Mouse (Mus musculus) forebrain, embryonic 10.5 days (tissue): ENCODE measurements at regions not wholly inside any gene's neighbourhood (a gene's known extent, or its start where the extent isn't known, plus 50 kb on each side); places are given as distances from the start of the nearest gene placed in this dataset.

Experiments
- DNase-seq: peaks from one replicate; pipeline ENCODE4 v3.0.0-alpha.2; 2017; ENCODE audit warnings: low spot score; ENCODE audit errors: extremely low spot score
- H3K27ac ChIP-seq: fragments of 300-500 bp; sonication (generic); 2 replicates; pipeline ENCODE4 v1.5.1; 2016; ENCODE audit warnings: mild to moderate bottlenecking
- H3K27me3 ChIP-seq: fragments of 300-500 bp; sonication (generic); 2 replicates; pipeline ENCODE4 v1.6.1; 2016; ENCODE audit warnings: mild to moderate bottlenecking; ENCODE audit not compliant: poor library complexity, severe bottlenecking
- H3K36me3 ChIP-seq: fragments of 300-500 bp; sonication (generic); replicated peaks from 2 replicates; pipeline ENCODE4 v1.6.1; 2016; ENCODE audit warnings: mild to moderate bottlenecking, moderate library complexity
- H3K4me1 ChIP-seq: fragments of 300-500 bp; sonication (generic); 2 replicates; pipeline ENCODE4 v1.6.1; 2016
- H3K4me3 ChIP-seq: fragments of 300-500 bp; sonication (generic); 2 replicates; pipeline ENCODE4 v1.5.1; 2016; ENCODE audit warnings: mild to moderate bottlenecking, moderate library complexity
- H3K9me3 ChIP-seq: fragments of 300-500 bp; sonication (generic); 2 replicates; pipeline ENCODE4 v1.6.1; 2016; ENCODE audit warnings: mild to moderate bottlenecking, moderate library complexity
- WGBS: fragments of 180-500 bp; shearing (Covaris S2); methylation state at CpG from one replicate; pipeline ENCODE4 v1.1.7; 2016; 5-methylcytosine and 5-hydroxymethylcytosine counted together

DNA sequence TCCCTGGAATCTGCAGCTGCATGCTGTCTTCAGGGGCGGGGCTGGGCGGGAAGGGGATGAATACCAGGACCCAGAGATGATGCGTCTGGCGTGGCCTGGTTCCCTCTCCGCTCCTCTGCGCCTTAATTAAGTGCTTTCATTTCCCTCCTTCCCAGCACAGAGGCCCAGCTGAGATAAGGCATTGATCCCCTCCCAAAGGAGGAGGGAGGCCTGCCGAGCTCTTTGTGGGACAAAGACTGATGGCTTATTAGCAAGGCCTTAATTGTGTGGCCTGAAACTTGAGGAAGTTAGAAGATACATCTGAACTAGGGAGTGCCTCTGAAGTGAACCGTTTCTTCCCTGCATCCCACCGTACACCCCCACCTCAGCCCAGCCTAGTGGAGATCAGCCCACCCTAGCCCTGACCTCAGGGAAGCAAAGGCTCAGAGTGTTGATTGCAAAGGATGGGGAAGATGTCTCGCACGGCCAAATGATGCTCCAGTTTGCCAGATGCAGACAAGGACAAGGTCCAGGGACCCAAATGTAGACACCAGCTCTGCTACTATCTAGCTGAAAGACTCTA is 102.0 kb upstream of the Csf3r start:
- Histone ChIP-seq H3K36me3 (no peaks in the 10 kb centered on the region), H3K4me3 (peak overlapping the region; percentile 41), H3K27ac (peak overlapping the region; percentile 82), H3K27me3 (peaks cover 87% of the 10 kb centered on the region), H3K4me1 (peaks cover 48% of the 10 kb centered on the region), H3K9me3 (no peaks in the 10 kb centered on the region)
- peak; percentile 47 for DNase-seq
- 9% methylated on average over 11 of the region's 11 CpGs for WGBS

DNA sequence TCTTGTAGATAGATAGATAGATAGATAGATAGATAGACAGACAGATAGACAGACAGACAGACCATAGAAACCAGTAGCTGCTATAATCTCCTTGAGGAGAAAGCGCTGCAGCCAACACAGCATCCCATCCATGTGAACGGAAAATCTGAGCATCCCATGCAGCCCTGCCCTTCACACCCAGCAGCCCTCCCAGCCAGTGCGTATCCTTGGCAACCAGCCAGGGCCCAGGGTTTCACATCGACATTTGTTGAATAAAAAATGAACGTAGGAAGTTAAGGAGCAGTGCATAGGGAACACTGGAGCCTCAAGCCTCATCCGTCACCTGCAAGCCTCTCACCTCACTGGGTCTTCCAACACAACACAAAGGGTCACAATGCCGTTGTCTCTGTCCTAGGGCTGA is 101.1 kb upstream of the Csf3r start:
- H3K9me3 ChIP-seq: no peaks in the 10 kb centered on the region
- H3K4me1 ChIP-seq: peaks cover 47% of the 10 kb centered on the region
- H3K4me3 ChIP-seq: no peak overlapping the region
- WGBS: 47% methylated on average over 7 of the region's 7 CpGs
- peak overlapping the region; percentile 82; the same call in 1 of the 2 replicates for H3K27ac ChIP-seq
- H3K36me3 ChIP-seq: no peaks in the 10 kb centered on the region
- H3K27me3 ChIP-seq: peaks cover 87% of the 10 kb centered on the region
- DNase-seq: peak; percentile 27

DNA sequence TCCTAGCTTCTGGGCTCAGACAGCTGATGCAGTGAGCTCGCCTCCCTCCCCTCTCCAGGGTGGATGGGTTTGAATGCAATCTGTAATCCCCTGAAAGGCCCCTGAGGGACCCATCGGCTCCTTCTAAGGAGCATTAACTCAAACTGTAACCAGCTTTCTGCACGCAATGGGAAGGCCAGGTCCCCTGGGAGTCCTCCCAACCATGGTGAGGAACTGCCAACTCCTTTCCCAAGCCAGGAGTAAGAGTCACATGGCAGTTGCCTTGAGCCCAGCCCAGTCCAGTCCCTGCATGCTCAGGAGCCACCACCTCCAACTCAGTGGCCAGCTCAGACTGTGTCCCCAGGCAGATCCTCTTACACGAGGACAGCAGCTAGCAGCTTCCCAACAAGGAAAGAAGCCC is 96.2 kb upstream of the Csf3r start:
- DNase-seq: no peak
- peaks cover 44% of the 10 kb centered on the region for H3K4me1 ChIP-seq
- 32% methylated on average over 4 of the region's 4 CpGs for WGBS
- H3K27me3 ChIP-seq: peaks cover 85% of the 10 kb centered on the region
- no peak overlapping the region for H3K27ac ChIP-seq
- no peaks in the 10 kb centered on the region for H3K36me3 ChIP-seq
- no peak overlapping the region for H3K4me3 ChIP-seq
- no peaks in the 10 kb centered on the region for H3K9me3 ChIP-seq

DNA sequence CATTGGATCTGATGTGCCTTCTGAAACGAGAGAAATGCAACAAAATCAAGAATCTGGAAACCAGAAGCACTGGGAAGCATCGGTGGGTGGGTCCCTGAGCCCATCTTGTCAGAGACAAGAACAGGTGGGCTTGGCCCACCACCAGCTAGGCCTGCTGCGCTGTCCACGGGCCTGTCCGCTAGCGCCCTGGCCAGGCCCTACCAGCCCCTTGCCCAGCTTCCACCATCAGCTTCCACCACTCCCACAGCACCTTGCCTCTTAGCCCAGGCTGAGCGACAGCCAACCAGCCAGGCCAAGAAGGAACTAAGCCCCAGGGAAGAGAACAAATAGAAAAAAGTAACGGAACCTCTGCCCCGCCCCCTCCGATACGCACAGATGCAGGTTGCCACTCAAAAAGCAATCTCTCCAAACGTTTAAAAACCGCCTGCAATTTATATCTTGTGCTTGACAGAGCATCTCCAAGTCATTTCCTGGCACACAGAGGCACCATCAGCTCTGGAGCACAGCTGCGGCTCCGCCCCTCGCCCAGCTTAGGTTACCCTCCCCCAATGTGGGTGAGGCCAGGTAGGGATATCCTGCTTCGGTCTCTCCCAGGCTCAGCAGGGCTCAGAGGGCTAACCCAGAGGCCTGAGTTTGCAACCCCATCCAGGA is 95.1 kb upstream of the Csf3r start:
- WGBS: 72% methylated on average over 17 of the region's 17 CpGs
- no peak for DNase-seq
- Histone ChIP-seq H3K27ac (no peak overlapping the region), H3K9me3 (no peaks in the 10 kb centered on the region), H3K36me3 (no peaks in the 10 kb centered on the region), H3K4me3 (no peak overlapping the region), H3K4me1 (peaks cover 47% of the 10 kb centered on the region), H3K27me3 (peaks cover 83% of the 10 kb centered on the region)

DNA sequence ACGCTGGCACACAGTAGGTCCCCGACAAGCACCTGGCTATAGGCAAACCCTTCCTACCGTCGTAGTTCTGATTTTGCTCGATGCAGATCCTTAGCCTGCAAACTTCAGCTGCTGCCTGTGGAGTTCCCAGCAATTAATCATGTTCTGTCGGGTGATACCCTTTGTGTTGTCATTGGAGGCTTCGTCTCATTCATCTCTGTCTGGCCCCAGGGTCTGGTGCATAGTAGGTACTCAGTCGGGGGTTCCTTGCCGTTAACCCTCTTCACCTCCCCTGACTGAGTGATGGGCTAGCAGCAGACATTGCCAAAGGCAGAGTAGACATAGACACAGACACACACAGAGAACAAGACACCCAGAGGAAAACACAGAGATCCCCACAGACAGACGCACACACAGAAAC is 93.6 kb upstream of the Csf3r start:
- H3K4me3 ChIP-seq: no peak overlapping the region
- no peaks in the 10 kb centered on the region for H3K9me3 ChIP-seq
- H3K27ac ChIP-seq: no peak overlapping the region
- H3K36me3 ChIP-seq: no peaks in the 10 kb centered on the region
- 71% methylated on average over 10 of the region's 10 CpGs for WGBS
- no peak for DNase-seq
- H3K27me3 ChIP-seq: peaks cover 69% of the 10 kb centered on the region
- peaks cover 43% of the 10 kb centered on the region for H3K4me1 ChIP-seq

DNA sequence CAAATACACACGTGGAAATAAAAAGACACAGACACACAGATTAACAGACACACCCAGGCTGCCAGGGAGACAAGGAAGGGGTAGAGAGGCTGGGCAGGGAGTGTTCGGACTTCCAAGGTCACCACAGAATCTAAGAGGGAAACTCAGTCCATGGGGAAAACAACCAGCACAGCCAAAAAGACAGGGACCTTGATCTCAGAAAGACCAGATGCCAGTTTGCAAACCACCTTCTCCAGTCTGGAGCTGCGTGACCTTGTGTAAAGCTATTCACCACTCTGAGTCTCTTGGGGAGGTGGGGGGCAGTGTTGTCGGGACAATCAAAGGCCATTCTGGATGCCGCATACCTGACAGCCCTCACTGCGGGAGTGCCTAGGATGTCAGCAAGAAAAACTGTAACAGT is 93.0 kb upstream of the Csf3r start:
- H3K27ac ChIP-seq: no peak overlapping the region
- H3K4me3 ChIP-seq: no peak overlapping the region
- DNase-seq: no peak
- peaks cover 43% of the 10 kb centered on the region for H3K4me1 ChIP-seq
- H3K9me3 ChIP-seq: no peaks in the 10 kb centered on the region
- H3K27me3 ChIP-seq: peaks cover 64% of the 10 kb centered on the region
- 78% methylated on average over 6 of the region's 6 CpGs for WGBS
- no peaks in the 10 kb centered on the region for H3K36me3 ChIP-seq

DNA sequence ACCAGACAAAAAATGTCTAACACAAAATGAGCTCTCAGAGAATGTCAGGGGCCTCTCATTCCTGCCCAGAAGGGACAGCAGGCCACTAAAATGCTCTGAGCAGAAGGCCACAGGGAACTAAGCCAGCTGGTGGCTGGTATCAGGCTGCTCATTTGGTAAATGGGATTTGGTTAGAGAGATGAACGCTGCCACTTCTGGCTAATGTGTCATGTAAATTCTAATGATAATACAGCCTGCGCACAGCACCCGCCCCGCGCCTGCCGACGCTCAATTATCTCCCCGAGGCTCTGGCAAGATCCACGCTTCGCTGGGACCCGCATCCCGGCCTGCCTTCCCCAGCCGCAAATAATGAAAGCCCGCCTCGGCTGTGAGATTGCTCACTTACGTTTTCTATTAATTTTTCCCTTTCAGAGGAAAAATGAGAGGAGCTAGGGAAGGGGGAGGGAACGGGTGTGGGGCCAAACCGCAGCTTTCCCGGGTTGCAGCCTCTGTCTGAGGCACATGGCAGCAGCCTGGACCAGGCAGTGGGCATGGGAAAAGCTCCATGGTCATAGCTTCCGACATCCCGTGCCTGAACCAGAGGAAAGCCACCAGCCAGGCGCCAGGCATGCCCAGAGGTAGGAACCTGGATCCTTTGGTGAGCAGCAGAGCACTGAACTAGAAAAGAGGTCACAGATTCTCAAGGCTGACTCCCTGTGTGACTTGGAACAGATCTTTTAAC is 92.2 kb upstream of the Csf3r start:
- H3K4me3 ChIP-seq: no peak overlapping the region
- no peaks in the 10 kb centered on the region for H3K36me3 ChIP-seq
- DNase-seq: no peak
- 0 out of 2 replicates have a peak overlapping the region, but pooled peaks have one; percentile 31 for H3K27ac ChIP-seq
- WGBS: 79% methylated on average over 22 of the region's 22 CpGs
- peaks cover 58% of the 10 kb centered on the region for H3K27me3 ChIP-seq
- peaks cover 43% of the 10 kb centered on the region for H3K4me1 ChIP-seq
- no peaks in the 10 kb centered on the region for H3K9me3 ChIP-seq

DNA sequence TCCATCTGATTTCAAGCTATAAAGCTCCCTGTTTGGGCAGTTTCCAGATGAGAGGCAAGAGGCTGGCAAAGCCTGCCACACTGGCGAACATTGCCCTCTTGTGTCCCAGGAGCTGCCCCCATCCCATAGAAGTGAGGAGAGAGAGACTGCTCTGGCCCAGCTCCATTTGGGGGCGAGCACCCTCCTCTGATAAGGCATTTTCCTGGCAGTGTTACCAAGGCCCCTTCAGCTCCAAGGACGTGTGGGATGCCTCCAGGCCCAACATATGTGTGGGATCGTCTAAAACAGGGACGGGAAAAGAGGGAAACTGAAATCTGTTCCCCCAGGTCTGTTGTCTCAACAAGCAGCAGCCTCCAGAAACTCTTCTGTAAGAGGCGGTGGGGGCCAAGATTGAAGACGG is 88.0 kb upstream of the Csf3r start:
- Histone ChIP-seq H3K4me3 (no peak overlapping the region), H3K4me1 (peaks cover 30% of the 10 kb centered on the region), H3K27ac (no peak overlapping the region), H3K27me3 (peaks cover 28% of the 10 kb centered on the region), H3K9me3 (no peaks in the 10 kb centered on the region), H3K36me3 (no peaks in the 10 kb centered on the region)
- 68% methylated on average over 7 of the region's 7 CpGs for WGBS
- DNase-seq: no peak

DNA sequence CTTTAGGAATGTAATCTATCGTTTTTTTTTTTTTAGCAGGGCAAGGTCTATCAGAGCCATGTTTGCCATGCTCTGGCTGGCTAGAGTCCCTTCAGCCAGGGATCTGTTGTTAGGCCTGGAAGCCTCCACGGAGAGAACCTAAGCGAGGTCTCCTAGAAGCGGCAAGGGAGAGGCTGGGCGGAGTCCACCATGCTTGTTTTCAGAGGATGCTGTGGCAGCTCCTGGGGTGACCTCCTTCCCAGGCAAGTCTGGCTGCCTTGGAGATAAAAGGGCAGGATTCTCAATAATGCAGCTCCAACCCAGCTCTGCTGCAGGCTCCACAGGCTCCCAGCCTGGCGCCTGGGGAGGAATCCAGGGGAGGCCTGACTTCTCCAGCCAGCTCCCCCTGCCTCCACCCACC is 86.2 kb upstream of the Csf3r start:
- H3K27ac ChIP-seq: 0 out of 2 replicates have a peak overlapping the region, but pooled peaks have one; percentile 5

DNA sequence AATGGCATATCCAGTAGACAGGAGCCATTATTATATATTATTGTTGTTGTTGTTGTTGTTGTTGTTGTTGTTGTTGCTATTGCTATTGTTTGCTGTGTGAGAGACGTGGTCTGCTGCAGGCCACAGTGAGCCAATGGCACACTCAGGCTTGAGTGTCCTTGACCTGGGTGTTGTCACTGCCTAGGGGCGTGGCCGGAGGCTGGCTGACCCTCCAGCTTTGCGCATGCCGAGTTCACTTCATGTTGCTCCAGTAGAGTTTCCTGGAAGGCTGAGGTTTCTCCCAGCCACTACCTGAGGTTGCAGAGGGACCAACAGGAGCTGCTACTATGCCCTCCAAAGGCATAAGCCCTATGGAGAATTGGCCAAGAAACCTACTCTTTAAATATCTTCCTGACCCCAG is 83.1 kb upstream of the Csf3r start:
- no peaks in the 10 kb centered on the region for H3K36me3 ChIP-seq
- WGBS: 59% methylated on average over 5 of the region's 5 CpGs
- peaks cover 29% of the 10 kb centered on the region for H3K4me1 ChIP-seq
- H3K4me3 ChIP-seq: no peak overlapping the region
- peaks cover 14% of the 10 kb centered on the region; the same call in 1 of the 2 replicates for H3K27me3 ChIP-seq
- H3K9me3 ChIP-seq: no peaks in the 10 kb centered on the region
- H3K27ac ChIP-seq: no peak overlapping the region
- no peak for DNase-seq

More for the DNA sequence above, 86.2 kb upstream of the Csf3r start:
- H3K27me3 ChIP-seq: peaks cover 19% of the 10 kb centered on the region
- no peaks in the 10 kb centered on the region for H3K9me3 ChIP-seq
- H3K4me1 ChIP-seq: peaks cover 29% of the 10 kb centered on the region
- no peak overlapping the region for H3K4me3 ChIP-seq
- 44% methylated on average over 6 of the region's 6 CpGs for WGBS
- H3K36me3 ChIP-seq: no peaks in the 10 kb centered on the region
- no peak for DNase-seq

DNA sequence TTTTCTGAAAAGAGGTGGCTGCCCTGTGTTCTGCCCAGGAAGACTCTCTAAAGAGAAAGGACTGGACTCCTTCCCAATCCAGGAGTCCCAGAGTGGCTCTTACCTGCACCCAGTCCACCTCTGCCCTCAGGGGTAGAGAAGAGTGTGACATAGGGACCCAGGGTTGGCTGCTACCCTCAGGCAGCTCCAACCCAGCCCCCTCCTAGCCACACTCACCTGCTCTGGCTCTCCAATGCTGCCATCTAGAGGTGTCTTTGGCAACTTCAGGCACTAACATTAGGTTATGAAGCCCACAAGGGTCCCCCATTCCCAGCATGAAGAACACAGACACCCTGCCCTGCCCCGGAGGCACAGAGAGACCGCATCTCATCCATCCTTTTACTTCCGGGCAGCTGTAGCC is 82.4 kb upstream of the Csf3r start:
- Histone ChIP-seq H3K4me1 (peaks cover 29% of the 10 kb centered on the region), H3K36me3 (no peaks in the 10 kb centered on the region), H3K9me3 (no peaks in the 10 kb centered on the region), H3K4me3 (no peak overlapping the region), H3K27me3 (peaks cover 14% of the 10 kb centered on the region; the same call in 1 of the 2 replicates), H3K27ac (no peak overlapping the region)
- WGBS: 51% methylated on average over 3 of the region's 3 CpGs
- DNase-seq: peak; percentile 36

DNA sequence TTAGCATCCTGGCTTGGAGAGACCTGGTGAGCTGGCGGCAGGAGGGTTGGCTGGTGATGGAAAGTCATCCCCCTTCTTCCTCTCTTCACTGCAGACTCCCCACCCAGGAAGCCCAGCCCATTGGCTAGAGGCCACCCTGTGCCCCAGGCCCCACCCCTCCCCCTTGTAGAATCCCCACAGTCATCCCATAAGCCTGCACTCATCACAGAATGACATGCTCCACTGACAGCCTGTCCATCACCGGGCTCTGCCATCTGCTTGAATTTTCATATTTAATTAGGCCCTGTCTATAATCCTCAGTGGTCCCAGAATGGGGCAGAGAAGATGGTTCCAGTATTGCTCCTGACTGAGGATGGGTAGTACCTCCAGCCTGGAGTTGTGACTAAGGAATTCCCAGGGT is 79.3 kb upstream of the Csf3r start:
- H3K27ac ChIP-seq: peak overlapping the region; percentile 56; the same call in 1 of the 2 replicates
- H3K9me3 ChIP-seq: no peaks in the 10 kb centered on the region
- WGBS: 61% methylated on average over 2 of the region's 2 CpGs
- no peak for DNase-seq
- H3K4me3 ChIP-seq: no peak overlapping the region
- H3K36me3 ChIP-seq: no peaks in the 10 kb centered on the region
- peaks cover 15% of the 10 kb centered on the region; the same call in 1 of the 2 replicates for H3K4me1 ChIP-seq
- H3K27me3 ChIP-seq: peaks cover 11% of the 10 kb centered on the region; the same call in 1 of the 2 replicates

DNA sequence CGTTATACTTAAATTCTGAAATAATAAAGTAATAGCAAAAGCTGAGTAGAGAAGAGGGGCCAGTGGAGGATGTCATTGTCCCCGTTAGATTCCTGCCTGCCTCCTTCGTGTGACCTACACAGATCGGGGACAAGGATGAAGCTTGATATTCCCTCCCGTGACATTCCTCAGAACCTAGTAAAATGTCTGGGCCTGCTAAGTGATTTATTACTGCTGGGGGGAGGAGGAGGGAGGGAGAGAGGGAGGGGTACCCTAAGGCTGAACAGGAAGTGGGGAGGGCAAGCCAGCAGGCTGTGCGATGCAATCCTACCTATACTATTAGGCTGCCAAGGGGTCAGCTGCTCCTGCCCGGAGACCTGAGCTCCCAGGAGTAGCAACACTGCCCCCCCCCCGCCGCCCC is 64.9 kb upstream of the Csf3r start:
- H3K36me3 ChIP-seq: no peaks in the 10 kb centered on the region
- WGBS: 67% methylated on average over 9 of the region's 9 CpGs
- no peak overlapping the region for H3K4me3 ChIP-seq
- no peaks in the 10 kb centered on the region for H3K9me3 ChIP-seq
- H3K27me3 ChIP-seq: peaks cover 33% of the 10 kb centered on the region
- H3K27ac ChIP-seq: no peak overlapping the region
- no peak for DNase-seq
- peaks cover 17% of the 10 kb centered on the region for H3K4me1 ChIP-seq
